Mouse (Mus musculus): ENCODE data around the gene Crip2. TPM values are rescaled to one million over a fixed set of nuclear protein-coding genes. Genes with fewer than 3 reads are reported as not detected.

Crip2 gene
- total RNA-seq, 2 experiments from 2014 or later, result 141 to 153 TPM

- DNase-seq (ENCODE audit: low spot score in 2 of 2), result no peak
Measured at GRCm38 (mm10) chr12:113130732-113131131, 9.3 kb upstream of the Crip2 start.

GRCm38 (mm10) chr12:113131601-113132000 is 8.4 kb upstream of the Crip2 start:
- no peak for DNase-seq (ENCODE audit: low spot score in 2 of 2)

- peak in 1 of 2 experiments; percentile 67 for DNase-seq (ENCODE audit: low spot score in 2 of 2)
Measured at GRCm38 (mm10) chr12:113132567-113132966, 7.5 kb upstream of the Crip2 start.

- DNase-seq (ENCODE audit: low spot score in 2 of 2), result no peak
Measured at GRCm38 (mm10) chr12:113133260-113133659, 6.8 kb upstream of the Crip2 start.

GRCm38 (mm10) chr12:113133861-113134403 is 6.1 kb upstream of the Crip2 start:
- DNase-seq (ENCODE audit: low spot score in 2 of 2), result no peak

- DNase-seq (ENCODE audit: low spot score in 2 of 2), result no peak
Measured at GRCm38 (mm10) chr12:113134502-113134901, 5.5 kb upstream of the Crip2 start.

GRCm38 (mm10) chr12:113135401-113135800 is 4.6 kb upstream of the Crip2 start:
- DNase-seq (ENCODE audit: low spot score in 2 of 2), result no peak

- no peak for DNase-seq (ENCODE audit: low spot score in 2 of 2)
Measured at GRCm38 (mm10) chr12:113136492-113137020, 3.5 kb upstream of the Crip2 start.

- no peak for DNase-seq (ENCODE audit: low spot score in 2 of 2)
Measured at GRCm38 (mm10) chr12:113137260-113138213, 2.5 kb upstream of the Crip2 start.

- no peak for DNase-seq (ENCODE audit: low spot score in 2 of 2)
Measured at GRCm38 (mm10) chr12:113138291-113138690, 1.7 kb upstream of the Crip2 start.

- no peak for DNase-seq (ENCODE audit: low spot score in 2 of 2)
Measured at GRCm38 (mm10) chr12:113138901-113139864, 853 bp upstream of the Crip2 start.

GRCm38 (mm10) chr12:113140616-113141411 is 778 bp downstream of the Crip2 start:
- peak in 1 of 2 experiments; percentile 50 for DNase-seq (ENCODE audit: low spot score in 2 of 2)

- peak in 1 of 2 experiments; percentile 57 for DNase-seq (ENCODE audit: low spot score in 2 of 2)
Measured at GRCm38 (mm10) chr12:113141531-113141973, 1.5 kb downstream of the Crip2 start.

GRCm38 (mm10) chr12:113142021-113142975 is 2.3 kb downstream of the Crip2 start:
- DNase-seq (ENCODE audit: low spot score in 2 of 2), result peak; percentile 52 to 76

GRCm38 (mm10) chr12:113143164-113143563 is 3.1 kb downstream of the Crip2 start:
- DNase-seq (ENCODE audit: low spot score in 2 of 2), result no peak

- no peak for DNase-seq (ENCODE audit: low spot score in 2 of 2)
Measured at GRCm38 (mm10) chr12:113144001-113144756, 4.1 kb downstream of the Crip2 start.

GRCm38 (mm10) chr12:113144886-113145285 is 4.8 kb downstream of the Crip2 start:
- DNase-seq (ENCODE audit: low spot score in 2 of 2), result no peak

GRCm38 (mm10) chr12:113145591-113145990 is 5.6 kb downstream of the Crip2 start:
- DNase-seq (ENCODE audit: low spot score in 2 of 2), result no peak

Measured in gastrocnemius, postnatal 4 days (tissue).